Mouse (Mus musculus) stomach, postnatal 0 days (tissue): ENCODE measurements around the gene Mvd.

ENCODE experiments used
- CTCF ChIP-seq: IDR thresholded peaks from 2 replicates; pipeline ENCODE4 v1.5.1; 2016; ENCODE audit warnings: antibody characterized with exemption, low read depth, mild to moderate bottlenecking, moderate library complexity
- EP300 ChIP-seq: optimal IDR thresholded peaks from 2 replicates; pipeline ENCODE3; 2016; ENCODE audit warnings: antibody characterized with exemption

- TF ChIP-seq CTCF: no peak
- no peak for TF ChIP-seq EP300
Measured at GRCm38 (mm10) chr8:122482448-122482847, 39.2 kb upstream of the Mvd start.
